Mouse (Mus musculus) heart, postnatal 10 days (tissue): ENCODE results near the gene Inca1. TPM values are rescaled to one million over a fixed set of nuclear protein-coding genes. Genes with fewer than 3 reads are reported as not detected.

Experiments used
- DNase-seq, 2 experiments: peaks; one replicate each; pipeline ENCODE4 v3.0.0; 2021
- intact Hi-C: fragments of 180-260 bp; cut with DNase I; formaldehyde crosslinking; loops from one replicate; pipeline ENCODE4 v1.15.1; 2025
- total RNA-seq, 2 experiments: library from RNA; stranded (reverse); gene quantifications; 2 replicates each; pipeline ENCODE4 v1.2.3; 2021

Inca1 gene
- total RNA-seq, 2 experiments from 2014 or later: 2.6 to 3.0 TPM

GRCm38 (mm10) chr11:70702781-70703180 is 2.8 kb upstream of the Inca1 start:
- peak; percentile 74 to 83 for DNase-seq
- intact Hi-C loops: loop anchor here (5.0 kb wide), 1 partner anchor 55 kb away; no protein-coding TSS in a partner anchor

GRCm38 (mm10) chr11:70701984-70702733 is 2.2 kb upstream of the Inca1 start:
- peak; percentile 32 to 36 for DNase-seq
- intact Hi-C loops: loop anchor here (2.0 to 5.0 kb wide), 2 partner anchors 55 kb away; partner anchors contain the start of genes Rnf167 and Slc25a11

- DNase-seq: peak; percentile 30 to 36
- intact Hi-C loops: loop anchor here (2.0 to 5.0 kb wide), 2 partner anchors 55 to 56 kb away; partner anchors contain the start of genes Rnf167 and Slc25a11
Measured at GRCm38 (mm10) chr11:70701221-70701955, 1.4 kb upstream of the Inca1 start.

- intact Hi-C loops: loop anchor here (1.0 to 5.0 kb wide), 3 partner anchors 31 to 57 kb away; partner anchors contain the start of genes Rnf167, Slc25a11 and Spag7
- DNase-seq: peak; percentile 86 to 87
Measured at GRCm38 (mm10) chr11:70700613-70701012, 658 bp upstream of the Inca1 start.

GRCm38 (mm10) chr11:70699051-70699450 is 904 bp downstream of the Inca1 start:
- intact Hi-C loops: no loop called here
- DNase-seq: no peak

- intact Hi-C loops: no loop called here
Measured at GRCm38 (mm10) chr11:70697376-70697775, 2.6 kb downstream of the Inca1 start.

GRCm38 (mm10) chr11:70693504-70693903 is 6.5 kb downstream of the Inca1 start:
- no peak for DNase-seq
- intact Hi-C loops: no loop called here

More at GRCm38 (mm10) chr11:70697376-70697775, 2.6 kb downstream of the Inca1 start:
- DNase-seq: no peak

- intact Hi-C loops: no loop called here
- DNase-seq: no peak
Measured at GRCm38 (mm10) chr11:70689578-70689977, 10.4 kb downstream of the Inca1 start.

GRCm38 (mm10) chr11:70688372-70688771 is 11.6 kb downstream of the Inca1 start:
- peak in 1 of 2 experiments; percentile 29 for DNase-seq
- intact Hi-C loops: no loop called here

GRCm38 (mm10) chr11:70687601-70688199 is 12.3 kb downstream of the Inca1 start, which contains the start of gene Camta2:
Camta2 (minus strand) TSS chr11:70688105.
- peak; percentile 94 for DNase-seq
- intact Hi-C loops: loop anchor here (2.0 kb wide), 1 partner anchor 17 kb away; no protein-coding TSS in a partner anchor

- DNase-seq: peak in 1 of 2 experiments; percentile 51
- intact Hi-C loops: loop anchor here (2.0 kb wide), 1 partner anchor 16 kb away; no protein-coding TSS in a partner anchor
Measured at GRCm38 (mm10) chr11:70686901-70687566, 12.9 kb downstream of the Inca1 start.

GRCm38 (mm10) chr11:70683640-70684039 is 16.3 kb downstream of the Inca1 start:
- intact Hi-C loops: loop anchor here (2.0 kb wide), 1 partner anchor 71 kb away; no protein-coding TSS in a partner anchor
- DNase-seq: no peak

GRCm38 (mm10) chr11:70681897-70682581 is 17.9 kb downstream of the Inca1 start:
- intact Hi-C loops: loop anchor here (2.0 kb wide), 1 partner anchor 73 kb away; no protein-coding TSS in a partner anchor
- peak; percentile 38 to 72 for DNase-seq

GRCm38 (mm10) chr11:70681170-70681569 is 18.8 kb downstream of the Inca1 start:
- no peak for DNase-seq
- intact Hi-C loops: no loop called here

GRCm38 (mm10) chr11:70679894-70680293 is 20.1 kb downstream of the Inca1 start:
- intact Hi-C loops: no loop called here
- DNase-seq: no peak

- no peak for DNase-seq
- intact Hi-C loops: no loop called here
Measured at GRCm38 (mm10) chr11:70679361-70679760, 20.6 kb downstream of the Inca1 start.

- DNase-seq: no peak
- intact Hi-C loops: no loop called here
Measured at GRCm38 (mm10) chr11:70678576-70678975, 21.4 kb downstream of the Inca1 start.

- no peak for DNase-seq
- intact Hi-C loops: no loop called here
Measured at GRCm38 (mm10) chr11:70678092-70678491, 21.9 kb downstream of the Inca1 start.

GRCm38 (mm10) chr11:70674501-70674900 is 25.5 kb downstream of the Inca1 start:
- no peak for DNase-seq
- intact Hi-C loops: no loop called here
